Mouse (Mus musculus) limb, embryonic 12.5 days (tissue): ENCODE results near the gene Rab30. TPM values are rescaled to one million over a fixed set of nuclear protein-coding genes. Genes with fewer than 3 reads are reported as not detected.

Experiments used
- ATAC-seq: fragments of 200-750 bp; cut with Nextera tagmentation; 2 replicates; pipeline ENCODE4 v1.8.0; 2017; ENCODE audit warnings: low read depth, moderate TSS enrichment; ENCODE audit not compliant: insufficient number of reproducible peaks, insufficient read depth, low FRiP score, low TSS enrichment
- H3K27ac ChIP-seq: fragments of 300-500 bp; sonication (generic); 2 replicates; pipeline ENCODE4 v1.5.1; 2016; ENCODE audit warnings: mild to moderate bottlenecking, moderate library complexity
- H3K27me3 ChIP-seq: fragments of 300-500 bp; sonication (generic); 2 replicates; pipeline ENCODE4 v1.6.1; 2016; ENCODE audit warnings: mild to moderate bottlenecking, moderate library complexity
- H3K36me3 ChIP-seq: fragments of 300-500 bp; sonication (generic); 2 replicates; pipeline ENCODE4 v1.6.1; 2016; ENCODE audit warnings: mild to moderate bottlenecking, moderate library complexity
- H3K4me1 ChIP-seq: fragments of 300-500 bp; sonication (generic); replicated peaks from 2 replicates; pipeline ENCODE4 v1.6.1; 2016
- H3K4me2 ChIP-seq: fragments of 300-500 bp; sonication (generic); 2 replicates; pipeline ENCODE4 v1.6.1; 2016; ENCODE audit warnings: mild to moderate bottlenecking, moderate library complexity
- H3K4me3 ChIP-seq: fragments of 300-500 bp; sonication (generic); replicated peaks from 2 replicates; pipeline ENCODE4 v1.5.1; 2016; ENCODE audit warnings: mild to moderate bottlenecking
- H3K9ac ChIP-seq: fragments of 300-500 bp; sonication (generic); replicated peaks from 2 replicates; pipeline ENCODE4 v1.6.1; 2016; ENCODE audit warnings: mild to moderate bottlenecking, moderate library complexity
- H3K9me3 ChIP-seq: fragments of 300-500 bp; sonication (generic); 2 replicates; pipeline ENCODE4 v1.6.1; 2016; ENCODE audit warnings: mild to moderate bottlenecking, moderate library complexity
- WGBS: fragments of 180-500 bp; shearing (Covaris S2); methylation state at CpG from one replicate; pipeline ENCODE4 v1.1.7; 2016; 5-methylcytosine and 5-hydroxymethylcytosine counted together
- polyA plus RNA-seq: library from polyadenylated mRNA; unstranded; fragments of >200 nt; fragmentation: Nextera tagmentation; extraction: Ambion mirVana; gene quantifications from 2 replicates; pipeline ENCODE4 v1.2.1, GENCODE M21; 2016

Gene Rab30
- polyA plus RNA-seq, result 11.8 and 18.0 TPM in 2 replicates

- Histone ChIP-seq H3K4me1 (peaks cover 26% of the 10 kb centered on the region), H3K9ac (peak within 1 kb of the TSS; percentile 93), H3K27ac (peak within 1 kb of the TSS; percentile 96), H3K4me3 (peak within 1 kb of the TSS; percentile 72), H3K4me2 (peak within 1 kb of the TSS; percentile 79), H3K27me3 (no peaks in the 10 kb centered on the region), H3K9me3 (no peaks in the 10 kb centered on the region), H3K36me3 (peaks cover 23% of the 10 kb centered on the region; the same call in 1 of the 2 replicates)
- peak; percentile 100 for ATAC-seq
- under 1% methylated on average over 38 of the region's 38 CpGs for WGBS
These were observed at the start of gene Rab30 for GRCm38 (mm10) chr7:92741152-92741860. Rab30 (plus strand) TSS chr7:92741603.

GRCm38 (mm10) chr7:92696395-92696794, 45.0 kb upstream of the Rab30 start:
- Histone ChIP-seq H3K9me3 (no peaks in the 10 kb centered on the region), H3K4me1 (no peaks in the 10 kb centered on the region), H3K9ac (no peak overlapping the region), H3K4me3 (no peak overlapping the region), H3K27ac (no peak overlapping the region), H3K36me3 (no peaks in the 10 kb centered on the region), H3K4me2 (no peak overlapping the region), H3K27me3 (peaks cover 18% of the 10 kb centered on the region)
- ATAC-seq, result no peak
- WGBS, result 83% methylated on average over 3 of the region's 3 CpGs

GRCm38 (mm10) chr7:92698770-92699169, 42.6 kb upstream of the Rab30 start:
- WGBS, result 72% methylated on average over 5 of the region's 5 CpGs
- no peak overlapping the region for H3K9ac ChIP-seq
- H3K4me3 ChIP-seq, result no peak overlapping the region
- H3K4me2 ChIP-seq, result no peak overlapping the region
- no peaks in the 10 kb centered on the region for H3K9me3 ChIP-seq
- H3K27me3 ChIP-seq, result peaks cover 15% of the 10 kb centered on the region
- ATAC-seq, result no peak
- no peaks in the 10 kb centered on the region for H3K36me3 ChIP-seq
- H3K4me1 ChIP-seq, result no peaks in the 10 kb centered on the region
- H3K27ac ChIP-seq, result no peak overlapping the region

GRCm38 (mm10) chr7:92703661-92704060, 37.7 kb upstream of the Rab30 start:
- Histone ChIP-seq H3K36me3 (no peaks in the 10 kb centered on the region), H3K27ac (no peak overlapping the region), H3K9me3 (no peaks in the 10 kb centered on the region), H3K4me2 (no peak overlapping the region), H3K4me3 (no peak overlapping the region), H3K27me3 (peaks cover 3% of the 10 kb centered on the region; the same call in 1 of the 2 replicates), H3K4me1 (no peaks in the 10 kb centered on the region), H3K9ac (no peak overlapping the region)
- ATAC-seq, result no peak
- 86% methylated on average over 1 of the region's 1 CpGs for WGBS

- Histone ChIP-seq H3K27me3 (no peaks in the 10 kb centered on the region; the same call in 1 of the 2 replicates), H3K4me2 (no peak overlapping the region), H3K4me3 (no peak overlapping the region), H3K4me1 (no peaks in the 10 kb centered on the region), H3K36me3 (no peaks in the 10 kb centered on the region), H3K9me3 (no peaks in the 10 kb centered on the region), H3K27ac (no peak overlapping the region), H3K9ac (no peak overlapping the region)
- 63% methylated on average over 2 of the region's 2 CpGs for WGBS
- ATAC-seq, result no peak
These were observed 35.9 kb upstream of the Rab30 start for GRCm38 (mm10) chr7:92705534-92705933.

- Histone ChIP-seq H3K4me3 (no peak overlapping the region), H3K4me2 (no peak overlapping the region), H3K9me3 (no peaks in the 10 kb centered on the region), H3K27ac (no peak overlapping the region), H3K4me1 (no peaks in the 10 kb centered on the region), H3K27me3 (no peaks in the 10 kb centered on the region; the same call in 1 of the 2 replicates), H3K9ac (no peak overlapping the region), H3K36me3 (no peaks in the 10 kb centered on the region)
- ATAC-seq, result no peak
- 76% methylated on average over 12 of the region's 12 CpGs for WGBS
These were observed 34.7 kb upstream of the Rab30 start for GRCm38 (mm10) chr7:92706711-92707110.

GRCm38 (mm10) chr7:92709573-92709972, 31.8 kb upstream of the Rab30 start:
- Histone ChIP-seq H3K9me3 (no peaks in the 10 kb centered on the region), H3K4me3 (no peak overlapping the region), H3K27ac (no peak overlapping the region), H3K4me2 (no peak overlapping the region), H3K4me1 (no peaks in the 10 kb centered on the region), H3K9ac (no peak overlapping the region), H3K27me3 (no peaks in the 10 kb centered on the region; the same call in 1 of the 2 replicates), H3K36me3 (no peaks in the 10 kb centered on the region)
- ATAC-seq, result no peak
- 43% methylated on average over 2 of the region's 2 CpGs for WGBS

GRCm38 (mm10) chr7:92711593-92711992, 29.8 kb upstream of the Rab30 start:
- 76% methylated on average over 3 of the region's 3 CpGs for WGBS
- Histone ChIP-seq H3K9me3 (no peaks in the 10 kb centered on the region), H3K4me2 (no peak overlapping the region), H3K4me1 (no peaks in the 10 kb centered on the region), H3K9ac (no peak overlapping the region), H3K36me3 (no peaks in the 10 kb centered on the region), H3K27me3 (no peaks in the 10 kb centered on the region; the same call in 1 of the 2 replicates), H3K4me3 (no peak overlapping the region), H3K27ac (no peak overlapping the region)
- ATAC-seq, result no peak

- 91% methylated on average over 1 of the region's 1 CpGs for WGBS
- Histone ChIP-seq H3K9me3 (no peaks in the 10 kb centered on the region), H3K4me1 (no peaks in the 10 kb centered on the region), H3K36me3 (no peaks in the 10 kb centered on the region), H3K27me3 (no peaks in the 10 kb centered on the region), H3K9ac (no peak overlapping the region), H3K4me3 (no peak overlapping the region), H3K4me2 (no peak overlapping the region), H3K27ac (no peak overlapping the region)
- no peak for ATAC-seq
These were observed 26.3 kb upstream of the Rab30 start for GRCm38 (mm10) chr7:92715055-92715454.

- Histone ChIP-seq H3K4me3 (no peak overlapping the region), H3K9ac (no peak overlapping the region), H3K4me2 (no peak overlapping the region), H3K4me1 (no peaks in the 10 kb centered on the region), H3K36me3 (no peaks in the 10 kb centered on the region), H3K27me3 (no peaks in the 10 kb centered on the region), H3K9me3 (no peaks in the 10 kb centered on the region), H3K27ac (no peak overlapping the region)
- WGBS, result 74% methylated on average over 3 of the region's 3 CpGs
- ATAC-seq, result no peak
These were observed 21.1 kb upstream of the Rab30 start for GRCm38 (mm10) chr7:92720156-92720905.

GRCm38 (mm10) chr7:92723750-92724149, 17.7 kb upstream of the Rab30 start:
- 20% methylated on average over 3 of the region's 3 CpGs for WGBS
- no peaks in the 10 kb centered on the region for H3K9me3 ChIP-seq
- H3K36me3 ChIP-seq, result no peaks in the 10 kb centered on the region
- no peak overlapping the region for H3K4me2 ChIP-seq
- ATAC-seq, result no peak
- no peak overlapping the region for H3K9ac ChIP-seq
- no peak overlapping the region for H3K27ac ChIP-seq
- H3K27me3 ChIP-seq, result no peaks in the 10 kb centered on the region
- no peaks in the 10 kb centered on the region for H3K4me1 ChIP-seq
- H3K4me3 ChIP-seq, result no peak overlapping the region
